Mouse (Mus musculus) adrenal gland, adult 18-20 months (tissue): ENCODE data around the gene Amn. TPM values are rescaled to one million over a fixed set of nuclear protein-coding genes. Genes with fewer than 3 reads are reported as not detected.

Experiments used
- DNase-seq, 2 experiments: peaks; one replicate each; pipeline ENCODE4 v3.0.0; 2021 to 2022; ENCODE audit warnings: low spot score in 2 of 2
- total RNA-seq, 2 experiments: library from RNA; stranded (reverse); gene quantifications; 1 replicate in 1 of 2; 2 replicates in 1 of 2; pipeline ENCODE4 v1.2.3; 2021

Gene Amn
- total RNA-seq, 2 experiments from 2014 or later: not detected

DNA sequence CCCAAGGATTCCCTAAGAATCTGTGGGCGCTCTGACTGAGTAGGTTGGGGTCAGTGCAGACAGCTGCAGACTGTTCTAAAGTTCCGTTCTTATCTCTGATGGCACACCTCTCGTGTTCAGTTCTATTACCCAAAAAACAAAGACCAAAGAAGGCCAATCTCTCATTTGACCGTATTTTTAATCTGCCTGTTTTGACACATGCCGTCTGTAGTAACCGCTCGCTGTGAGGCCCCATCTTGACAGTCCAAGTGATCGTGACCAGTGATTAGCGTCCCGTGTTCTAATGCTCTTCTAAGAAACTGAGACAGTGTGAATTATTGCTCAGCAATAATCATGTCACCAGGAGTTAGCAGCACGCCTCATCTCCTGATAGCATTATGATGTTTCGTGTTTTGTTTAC, 4.3 kb upstream of the Amn start:
- DNase-seq: no peak

DNA sequence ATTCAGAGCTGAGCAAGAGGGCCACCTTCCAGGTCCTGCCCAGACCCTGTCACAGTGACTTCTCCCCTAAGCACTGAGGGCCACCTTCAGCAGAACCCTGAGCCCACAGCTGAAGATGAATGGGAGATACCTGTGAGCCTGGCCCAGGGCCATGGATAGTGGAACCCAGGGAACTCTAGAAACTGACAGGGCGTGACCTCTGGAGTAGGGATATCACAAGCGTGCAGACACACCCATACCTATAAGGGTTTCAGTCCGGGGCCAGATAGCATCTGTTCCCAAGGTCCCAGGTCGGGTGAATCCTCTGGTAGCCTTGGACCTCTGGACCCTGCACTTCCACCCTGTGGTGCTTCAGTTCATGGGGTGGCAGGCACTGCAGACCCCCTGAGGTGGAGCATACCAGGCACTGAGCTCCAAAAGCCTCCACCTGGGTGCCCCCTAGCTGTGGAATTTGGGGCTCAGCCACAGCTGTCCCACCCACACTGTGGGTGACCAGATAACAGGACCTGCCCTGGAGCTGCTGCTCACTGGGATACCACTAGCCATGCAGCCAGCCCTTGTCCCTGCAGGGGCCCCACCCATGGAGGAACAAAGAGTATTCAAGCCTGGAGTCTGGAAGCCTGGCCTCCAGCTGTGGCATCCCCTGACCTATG, 3.1 kb upstream of the Amn start:
- no peak for DNase-seq

DNA sequence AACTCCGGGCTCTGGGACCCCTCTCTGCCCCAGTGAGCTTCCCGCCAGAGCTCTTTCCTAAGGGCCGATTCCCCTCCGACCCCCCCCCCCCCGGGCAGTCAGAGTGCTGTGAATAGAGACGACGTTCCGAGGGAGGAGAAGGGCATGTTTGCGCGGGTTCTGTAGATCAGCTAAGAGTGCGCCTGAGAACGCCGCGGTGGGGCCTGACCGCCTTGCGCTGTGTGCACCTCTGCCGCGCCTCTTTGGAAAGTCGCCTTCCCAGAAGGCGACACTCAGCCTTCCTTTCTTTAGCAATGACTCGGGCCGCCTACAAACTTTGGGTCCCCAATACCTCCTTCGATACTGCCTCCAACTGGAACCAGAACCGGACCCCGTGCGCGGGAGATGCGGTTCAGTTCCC, 511 bp downstream of the Amn start:
- DNase-seq: no peak

DNA sequence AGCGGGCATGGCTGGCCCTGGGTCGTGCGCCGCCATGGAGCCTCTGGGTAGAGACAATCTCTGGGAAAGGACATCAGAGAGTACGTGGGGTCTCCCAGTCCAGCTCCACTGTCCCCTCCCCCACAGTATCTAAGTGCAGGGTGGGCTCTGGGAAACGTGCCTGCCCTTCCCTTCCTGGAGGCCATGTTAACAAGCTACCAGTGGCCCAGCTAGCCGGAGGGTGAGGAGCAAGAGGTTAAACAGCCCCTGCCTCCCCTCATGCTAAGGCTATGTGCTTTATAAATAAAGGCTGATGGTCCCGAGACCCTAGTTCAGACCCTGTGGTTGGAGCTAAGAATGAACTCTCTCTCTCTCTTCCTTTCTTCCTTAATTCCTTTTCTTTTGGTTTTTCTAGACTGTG, 1.1 kb downstream of the Amn start:
- no peak for DNase-seq

DNA sequence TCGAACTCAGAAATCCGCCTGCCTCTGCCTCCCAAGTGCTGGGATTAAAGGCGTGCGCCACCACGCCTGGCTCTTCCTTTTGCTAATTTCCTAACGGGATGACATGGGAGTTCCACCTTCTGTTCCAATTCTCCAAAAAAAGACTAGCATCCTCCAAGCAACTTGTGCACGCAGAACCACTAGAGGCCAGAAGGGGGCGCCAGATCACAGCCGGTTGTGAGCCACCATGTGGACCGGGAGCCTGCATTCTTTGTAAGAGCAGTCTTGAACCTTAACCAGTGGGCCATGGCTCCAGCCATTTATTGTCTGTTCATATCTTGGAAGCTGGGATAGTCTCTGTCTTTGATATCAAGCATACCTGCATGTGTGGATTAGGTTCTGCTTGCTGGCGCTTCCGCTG, 1.5 kb downstream of the Amn start:
- DNase-seq: peak; percentile 80 to 82

DNA sequence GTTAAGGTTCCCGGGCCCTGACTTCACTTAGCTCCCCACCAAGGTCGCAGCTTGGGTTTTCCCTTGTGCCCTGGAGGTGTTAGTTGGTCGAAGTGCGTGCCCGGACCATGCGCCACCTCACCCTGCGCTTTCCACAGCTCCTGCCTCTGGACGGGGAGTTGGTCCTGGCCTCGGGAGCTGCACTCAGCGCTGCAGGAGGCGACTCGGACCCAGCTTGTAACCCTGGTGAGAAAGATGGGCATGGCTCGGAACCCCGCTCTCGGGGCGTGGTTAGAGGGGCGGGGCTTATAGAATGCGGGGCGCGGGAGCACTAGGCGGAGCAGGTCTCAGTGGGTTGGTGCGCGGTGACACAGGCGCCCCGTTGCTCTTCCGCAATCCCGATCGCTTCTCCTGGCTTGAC, 3.1 kb downstream of the Amn start:
- no peak for DNase-seq

DNA sequence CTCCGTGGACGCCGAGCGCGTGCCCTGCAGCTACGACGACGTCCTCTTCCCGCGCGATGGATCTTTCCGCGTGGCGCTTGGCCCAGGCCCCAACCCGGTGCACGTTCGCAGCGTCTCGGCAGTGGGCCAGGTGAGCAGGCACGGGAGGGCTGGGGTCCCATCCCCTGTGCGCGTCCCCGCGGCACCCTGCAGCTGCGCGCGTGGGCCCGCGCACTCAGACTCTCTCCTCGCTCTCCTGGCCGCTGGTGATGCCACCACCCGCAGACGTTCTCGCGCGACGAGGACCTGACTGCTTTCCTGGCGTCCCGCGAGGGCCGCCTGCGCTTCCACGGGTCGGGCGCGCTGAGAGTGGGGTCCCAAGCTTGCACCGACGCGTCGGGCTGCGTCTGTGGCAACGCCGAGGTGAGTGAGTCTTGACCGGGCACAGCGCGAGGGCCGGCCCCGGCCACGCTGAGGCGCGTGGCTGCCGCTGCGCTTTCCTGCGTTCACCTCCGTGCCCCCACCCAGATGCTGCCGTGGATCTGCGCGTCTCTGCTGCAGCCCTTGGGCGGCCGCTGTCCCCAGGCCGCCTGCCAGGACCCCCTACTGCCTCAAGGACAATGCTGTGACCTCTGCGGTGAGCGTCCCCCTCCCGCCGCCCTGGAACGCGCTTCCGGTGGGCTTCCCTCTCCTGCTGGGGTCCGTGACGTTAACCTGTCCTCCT, 3.7 kb downstream of the Amn start:
- no peak for DNase-seq

DNA sequence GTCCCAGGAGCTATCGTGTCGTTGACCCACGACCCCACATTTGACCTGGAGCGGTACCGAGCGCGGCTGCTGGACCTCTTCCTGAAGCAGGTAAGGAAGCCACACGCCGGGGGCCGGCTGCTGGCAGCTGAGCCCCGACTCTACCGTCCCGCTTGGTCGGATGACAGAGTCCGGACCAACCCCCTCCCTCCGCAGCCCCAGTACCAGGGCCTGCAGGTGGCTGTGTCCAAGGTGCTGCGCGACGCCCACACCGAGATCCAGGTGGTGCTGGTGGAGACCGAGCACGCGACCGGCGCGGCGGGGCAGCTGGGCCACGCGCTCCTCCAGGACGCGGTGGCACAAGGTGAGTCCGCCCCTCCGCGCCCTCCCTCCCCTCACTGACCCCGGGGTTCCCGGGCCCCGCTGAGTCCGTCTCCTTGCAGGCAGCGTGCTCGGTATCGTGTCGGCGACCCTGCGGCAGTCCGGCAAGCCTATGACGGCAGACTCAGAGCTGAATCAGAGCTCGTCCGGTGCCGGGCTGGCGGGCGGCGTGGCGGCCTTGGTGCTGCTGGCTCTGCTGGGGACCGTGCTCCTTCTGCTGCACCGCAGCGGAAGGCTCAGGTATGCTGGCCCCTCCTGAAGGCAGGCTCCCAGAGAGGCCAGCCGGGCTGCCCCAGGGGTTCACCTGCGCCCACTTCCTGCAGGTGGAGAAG, 4.4 kb downstream of the Amn start:
- DNase-seq: peak; percentile 48 to 61

DNA sequence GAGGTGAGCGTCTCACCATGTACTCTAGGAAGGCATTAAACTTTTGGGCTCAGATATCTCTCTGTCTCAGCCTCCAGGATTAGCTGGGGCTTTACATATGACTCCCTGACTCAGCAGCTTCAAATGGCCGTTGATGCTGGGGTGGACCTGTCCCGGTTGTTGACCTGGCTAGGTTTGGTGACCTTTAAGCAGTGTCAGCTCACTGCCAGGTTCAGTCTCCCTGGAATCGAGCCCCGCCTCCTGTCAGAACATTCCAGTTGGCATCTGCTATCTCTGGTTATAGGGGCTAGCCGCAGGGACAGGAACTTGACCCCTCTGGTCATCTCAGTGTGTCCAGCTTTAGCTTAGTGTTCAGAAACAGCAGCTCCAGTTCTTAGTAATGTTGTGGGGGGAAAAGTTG, 5.5 kb downstream of the Amn start:
- no peak for DNase-seq

DNA sequence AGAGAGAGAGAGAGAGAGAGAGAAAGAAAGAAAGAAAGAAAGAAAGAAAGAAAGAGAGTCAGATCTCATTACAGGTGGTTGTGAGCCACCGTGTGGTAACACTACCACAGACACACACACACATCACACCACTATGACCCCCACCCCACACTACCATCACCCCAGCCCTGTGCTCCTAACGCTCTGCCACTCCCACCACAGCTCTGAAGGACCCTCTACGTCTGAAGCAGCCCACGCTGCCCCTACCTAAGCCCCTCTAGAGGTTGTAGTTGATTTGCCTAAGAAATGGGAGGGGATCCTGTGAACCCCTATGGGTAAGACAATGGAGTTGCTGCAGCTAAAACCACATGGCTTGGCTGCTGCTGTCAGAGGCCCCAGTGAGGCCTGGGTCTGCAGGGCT, 12.7 kb downstream of the Amn start:
- DNase-seq: no peak

DNA sequence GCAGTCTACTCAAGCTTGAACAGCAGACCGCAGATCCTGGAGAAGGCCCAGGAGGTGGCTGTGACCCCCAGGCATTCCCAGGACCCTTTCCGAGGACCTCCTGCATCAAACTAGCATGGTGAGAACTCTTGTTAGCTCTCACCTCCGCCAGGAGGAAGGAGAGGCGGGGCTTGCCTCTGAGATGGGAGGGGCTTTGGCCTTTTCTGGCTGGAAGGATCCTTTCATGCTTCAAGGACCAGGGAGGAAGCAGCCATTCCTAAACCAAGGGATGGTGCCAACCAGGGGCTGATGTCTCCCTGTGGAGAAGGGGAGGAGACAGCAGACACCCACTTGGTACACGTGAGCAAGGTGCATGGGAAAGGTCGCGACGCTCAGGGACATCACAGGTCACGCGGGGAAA, 13.6 kb downstream of the Amn start:
- DNase-seq: no peak

DNA sequence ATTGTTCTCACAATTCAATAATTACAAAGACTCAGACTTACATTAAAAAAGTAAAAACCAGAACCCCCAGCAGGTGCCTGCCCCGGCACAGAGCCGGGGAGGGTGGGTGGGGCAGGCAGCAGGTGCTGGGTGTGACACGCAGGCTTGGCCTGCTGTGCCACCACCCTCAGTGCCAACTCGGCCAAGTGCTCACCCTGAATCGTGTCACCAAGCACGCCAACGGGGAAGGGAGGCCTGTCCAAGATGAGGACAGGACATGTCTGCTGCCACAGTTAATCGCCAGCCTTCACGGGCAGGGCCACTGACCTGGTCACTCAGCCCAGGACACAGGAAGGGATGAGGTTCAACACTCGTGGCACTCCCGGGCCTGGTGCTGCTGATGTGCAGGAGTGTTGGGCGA, 22.1 kb downstream of the Amn start:
- DNase-seq: no peak

DNA sequence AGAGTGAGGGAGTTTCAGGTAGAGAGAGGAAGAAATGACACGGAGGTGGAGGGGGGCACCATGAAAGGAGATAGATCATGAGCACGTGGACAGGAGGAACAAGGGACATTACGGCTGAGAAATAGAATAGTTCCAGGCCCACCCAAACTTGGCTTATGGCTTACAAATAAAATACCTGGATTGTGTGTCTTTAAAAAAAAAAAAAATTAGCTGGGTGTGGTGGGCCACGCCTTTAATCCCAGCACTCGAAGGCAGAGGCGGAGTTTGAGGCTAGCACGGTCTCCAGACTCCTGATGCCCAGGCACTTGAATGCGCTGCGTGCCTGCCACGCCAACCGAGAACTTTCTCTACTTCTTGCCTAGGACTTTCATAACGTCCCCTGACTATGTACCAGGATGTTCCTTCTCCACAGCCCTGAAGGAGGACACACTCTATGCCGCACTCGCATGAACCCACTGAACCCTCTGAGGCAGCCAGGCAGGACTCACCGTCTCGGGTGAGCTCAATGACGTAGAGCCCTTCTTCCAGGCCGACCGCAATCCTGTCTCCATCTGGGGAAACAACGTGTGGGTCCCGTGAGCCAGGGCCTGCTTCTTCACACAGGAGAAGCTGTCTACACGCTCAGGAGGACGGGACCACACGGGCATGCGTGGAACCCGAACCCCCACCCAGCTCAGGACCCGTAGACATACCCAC, 30.6 kb downstream of the Amn start:
- DNase-seq: no peak

DNA sequence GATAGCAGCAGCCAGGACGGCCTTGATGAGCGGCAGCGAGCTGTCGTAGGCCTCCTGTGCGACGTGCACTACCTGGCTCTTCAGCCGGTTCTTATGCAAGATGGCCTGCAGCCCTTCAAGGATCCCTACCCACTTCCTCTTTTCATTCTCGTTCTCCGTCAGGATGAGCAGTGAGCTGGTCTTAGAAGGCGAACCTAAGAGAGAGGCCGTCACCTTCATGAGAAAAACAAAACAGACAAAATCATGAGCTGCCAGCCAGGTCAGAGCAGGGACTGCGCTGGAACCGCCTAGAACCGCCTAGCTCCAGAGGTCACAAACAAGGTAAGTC, 31.1 kb downstream of the Amn start:
- no peak for DNase-seq

DNA sequence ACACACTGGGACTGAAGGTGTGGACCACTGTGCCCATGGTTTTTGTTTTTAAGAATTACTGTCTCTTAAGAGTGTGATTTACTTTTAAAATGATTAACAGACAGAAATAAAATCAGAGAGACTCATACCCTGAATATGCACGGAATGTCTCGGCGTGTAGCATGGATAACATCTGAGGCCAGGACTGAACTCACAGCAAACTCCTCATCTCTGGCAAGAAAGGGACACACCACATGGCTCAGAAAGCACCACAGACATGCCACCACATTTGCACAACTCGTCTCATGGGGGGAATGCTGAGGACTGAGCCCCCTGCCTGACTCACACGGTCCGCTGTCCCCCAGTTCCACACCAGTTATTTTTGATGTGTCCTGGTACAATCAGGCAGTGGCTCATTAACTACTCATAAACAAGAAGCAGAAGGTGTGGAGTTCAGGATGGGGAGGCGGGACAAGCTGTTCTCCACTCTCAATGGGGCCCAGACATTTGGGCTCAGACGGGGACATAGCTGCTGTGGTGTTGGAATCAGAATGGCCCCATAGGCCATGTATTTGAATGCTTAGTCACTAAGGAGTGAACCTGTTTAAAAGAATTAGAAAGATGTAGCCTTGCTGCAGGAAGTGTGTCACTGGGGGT, 32.9 kb downstream of the Amn start:
- no peak for DNase-seq

DNA sequence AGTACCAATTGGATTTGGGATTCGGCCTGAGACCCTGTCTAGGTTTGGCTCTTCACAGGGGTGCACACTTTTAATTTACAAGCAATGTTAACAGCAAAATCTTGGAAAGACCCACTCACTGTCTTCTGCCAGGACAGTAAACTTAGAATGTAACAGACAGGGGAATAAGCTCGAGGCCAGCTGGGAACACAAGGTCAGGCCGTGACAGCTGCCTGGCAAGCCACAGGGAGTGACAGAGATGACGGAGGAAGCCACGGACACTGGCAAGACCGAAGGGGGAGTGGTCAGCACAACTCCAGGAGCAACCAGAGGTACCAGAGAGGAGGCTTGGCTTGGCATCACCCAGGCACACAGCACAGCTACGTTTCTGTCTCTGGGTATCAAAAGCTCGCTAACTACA, 35.9 kb downstream of the Amn start:
- peak in 1 of 2 experiments; percentile 53 for DNase-seq

DNA sequence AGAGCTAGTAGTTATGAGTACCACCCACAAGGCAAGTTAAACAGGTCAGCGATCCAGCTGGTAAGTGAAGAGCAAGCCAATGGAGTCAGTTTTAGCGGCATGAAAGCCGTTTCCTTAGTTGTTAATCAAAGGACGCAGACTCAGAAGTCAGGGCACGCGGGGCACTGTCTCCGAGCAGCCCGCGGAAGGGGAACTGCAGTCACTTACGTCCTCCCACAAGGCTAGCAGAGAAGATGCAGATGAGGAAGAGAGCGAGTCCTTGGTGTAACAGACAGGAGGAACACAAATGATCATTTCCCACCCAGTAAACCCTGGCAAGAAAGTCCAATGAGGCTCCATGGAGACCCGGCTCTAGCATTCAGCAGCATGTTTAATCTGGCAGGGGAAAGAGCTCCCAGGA, 38.4 kb downstream of the Amn start:
- no peak for DNase-seq

DNA sequence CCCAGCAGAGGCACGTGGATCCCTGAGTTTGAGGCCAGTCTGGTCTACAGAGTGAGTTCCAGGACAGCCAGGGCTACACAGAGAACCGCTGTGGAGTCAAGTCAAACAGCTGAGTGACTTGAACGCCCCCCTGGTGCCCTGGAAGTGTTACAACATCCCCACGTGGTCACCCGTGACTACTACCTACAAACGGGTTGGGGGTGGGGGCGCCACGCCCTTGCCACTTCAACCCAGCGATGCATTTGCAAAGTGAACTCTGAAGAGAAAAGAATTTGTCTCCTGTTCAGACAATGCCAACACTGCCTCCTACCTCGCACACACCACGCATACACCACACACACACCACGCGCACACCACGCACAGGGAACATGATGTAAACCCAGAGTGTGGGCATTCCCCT, 39.0 kb downstream of the Amn start:
- no peak for DNase-seq

DNA sequence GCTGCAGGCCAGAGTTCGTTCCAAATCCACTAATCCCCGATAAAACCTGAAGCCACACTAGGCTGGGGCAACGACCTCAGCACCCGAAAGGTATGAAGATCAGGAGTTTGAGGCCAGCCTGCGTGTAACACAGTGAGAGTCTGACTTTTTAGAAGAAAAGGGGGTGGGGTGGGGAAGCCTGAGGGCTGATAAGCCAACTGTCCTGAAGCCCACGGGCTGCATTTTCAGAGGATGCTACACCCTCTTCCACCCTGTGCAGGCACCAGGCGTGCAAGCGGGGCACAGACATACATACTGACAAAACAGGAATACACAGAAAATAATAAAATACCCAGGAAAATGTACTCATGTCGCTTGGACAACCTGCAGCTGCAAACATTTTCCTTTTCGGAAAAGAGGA, 40.9 kb downstream of the Amn start:
- DNase-seq: no peak

DNA sequence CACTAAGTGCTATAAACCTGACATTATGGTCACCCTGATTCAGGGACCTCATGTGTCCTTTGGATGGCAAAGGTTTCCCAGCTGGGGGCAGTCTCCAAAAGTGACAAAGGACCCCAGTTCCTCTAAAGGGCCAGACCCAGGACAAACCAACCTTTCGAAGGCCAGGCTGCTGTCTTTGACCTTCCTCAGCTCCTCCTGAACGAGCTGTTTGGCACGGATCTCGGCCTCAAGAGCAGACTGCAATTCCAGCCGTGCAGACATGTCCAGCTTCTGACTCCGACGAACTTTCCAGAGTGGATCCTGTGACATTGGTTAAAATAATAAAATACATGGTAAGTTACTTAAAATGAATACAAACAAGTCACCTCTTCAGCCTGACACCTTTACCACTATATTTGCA, 43.4 kb downstream of the Amn start:
- DNase-seq: no peak

DNA sequence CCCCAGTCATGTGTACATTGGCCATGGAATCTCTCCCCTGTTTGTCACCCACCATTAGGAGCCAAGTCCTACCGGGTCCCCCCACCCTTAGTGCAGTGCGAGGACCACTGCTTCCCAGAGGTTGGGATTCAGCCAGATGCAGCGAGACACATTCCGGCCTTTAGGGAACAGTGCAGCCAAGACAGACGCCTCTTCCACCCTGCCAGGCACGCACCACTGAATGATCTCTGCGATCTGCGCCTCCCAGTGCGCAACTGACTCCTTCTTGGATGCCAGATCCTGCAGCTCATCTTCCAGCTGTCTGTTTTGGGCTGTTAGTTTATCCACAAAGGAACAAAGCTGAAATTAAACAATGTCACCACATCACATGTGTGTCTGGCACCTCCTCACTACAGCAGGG, 46.8 kb downstream of the Amn start:
- no peak for DNase-seq

DNA sequence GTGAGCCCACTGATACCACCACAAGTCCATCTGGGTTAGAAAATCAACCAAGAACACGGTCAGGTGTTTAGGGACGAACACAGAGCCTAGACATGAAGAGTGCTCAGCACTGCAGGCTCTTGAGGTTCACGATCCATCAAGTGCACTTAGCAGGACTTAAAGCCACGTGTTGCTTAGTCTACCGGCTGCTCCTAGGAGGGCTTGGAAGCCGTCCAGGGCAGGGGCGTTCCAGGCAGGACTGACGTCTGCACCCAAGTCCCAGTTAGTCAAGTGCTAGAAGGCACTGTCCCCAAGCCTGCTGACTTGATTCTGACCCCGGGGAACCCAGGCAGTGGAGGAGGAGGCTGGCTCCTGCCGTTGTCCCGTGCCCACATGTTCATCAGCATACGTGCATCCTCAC, 49.7 kb downstream of the Amn start:
- no peak for DNase-seq
